Mouse (Mus musculus) liver, embryonic 16.5 days (tissue): ENCODE measurements around the gene Dmac1. TPM values are rescaled to one million over a fixed set of nuclear protein-coding genes. Genes with fewer than 3 reads are reported as not detected.
A peak's percentile ranks its signal among the peaks of the same experiment; 100 is the strongest.

Experiments used
- ATAC-seq: fragments of 200-750 bp; cut with Nextera tagmentation; 2 replicates; pipeline ENCODE4 v1.8.0; 2017; ENCODE audit warnings: low read depth, mild to moderate bottlenecking, moderate number of reproducible peaks, moderate library complexity
- H3K27ac ChIP-seq: fragments of 300-500 bp; sonication (generic); 2 replicates; pipeline ENCODE4 v1.5.1; 2014; ENCODE audit warnings: mild to moderate bottlenecking, low read length
- H3K27me3 ChIP-seq: fragments of 300-500 bp; sonication (generic); 2 replicates; pipeline ENCODE4 v1.6.1; 2014; ENCODE audit warnings: low read depth, low read length, mixed read lengths; ENCODE audit not compliant: control insufficient read depth, insufficient read depth
- H3K36me3 ChIP-seq: fragments of 300-500 bp; sonication (generic); 2 replicates; pipeline ENCODE4 v1.6.1; 2014; ENCODE audit warnings: mild to moderate bottlenecking; ENCODE audit not compliant: control insufficient read depth, insufficient read depth
- H3K4me1 ChIP-seq: fragments of 300-500 bp; sonication (generic); 2 replicates; pipeline ENCODE4 v1.6.1; 2014; ENCODE audit warnings: low read depth, low read length, mixed read lengths; ENCODE audit not compliant: control insufficient read depth
- H3K4me2 ChIP-seq: fragments of 300-500 bp; sonication (generic); 2 replicates; pipeline ENCODE4 v1.6.1; 2014; ENCODE audit warnings: low read depth, low read length, mixed read lengths
- H3K4me3 ChIP-seq: fragments of 300-500 bp; sonication (generic); 2 replicates; pipeline ENCODE4 v1.5.1; 2014; ENCODE audit warnings: low read depth, mild to moderate bottlenecking, low read length
- H3K9ac ChIP-seq: fragments of 300-500 bp; sonication (generic); 2 replicates; pipeline ENCODE4 v1.6.1; 2014; ENCODE audit warnings: low read depth, low read length
- H3K9me3 ChIP-seq: fragments of 300-500 bp; sonication (generic); replicated peaks from 2 replicates; pipeline ENCODE4 v1.6.1; 2016; ENCODE audit warnings: low read length; ENCODE audit not compliant: control insufficient read depth
- WGBS: fragments of 180-500 bp; shearing (Covaris S2); extraction: QIAGEN DNeasy Blood & Tissue Kit; methylation state at CpG from one replicate; pipeline ENCODE4 v1.1.7; 2014; ENCODE audit not compliant: insufficient replicate concordance; 5-methylcytosine and 5-hydroxymethylcytosine counted together
- polyA plus RNA-seq: library from polyadenylated mRNA; unstranded; fragments of >200 nt; fragmentation: Nextera tagmentation; extraction: Ambion mirVana; gene quantifications from 2 replicates; pipeline ENCODE4 v1.2.1, GENCODE M21; 2015

Dmac1 gene
- 44.7 and 47.5 TPM in 2 replicates for polyA plus RNA-seq

DNA sequence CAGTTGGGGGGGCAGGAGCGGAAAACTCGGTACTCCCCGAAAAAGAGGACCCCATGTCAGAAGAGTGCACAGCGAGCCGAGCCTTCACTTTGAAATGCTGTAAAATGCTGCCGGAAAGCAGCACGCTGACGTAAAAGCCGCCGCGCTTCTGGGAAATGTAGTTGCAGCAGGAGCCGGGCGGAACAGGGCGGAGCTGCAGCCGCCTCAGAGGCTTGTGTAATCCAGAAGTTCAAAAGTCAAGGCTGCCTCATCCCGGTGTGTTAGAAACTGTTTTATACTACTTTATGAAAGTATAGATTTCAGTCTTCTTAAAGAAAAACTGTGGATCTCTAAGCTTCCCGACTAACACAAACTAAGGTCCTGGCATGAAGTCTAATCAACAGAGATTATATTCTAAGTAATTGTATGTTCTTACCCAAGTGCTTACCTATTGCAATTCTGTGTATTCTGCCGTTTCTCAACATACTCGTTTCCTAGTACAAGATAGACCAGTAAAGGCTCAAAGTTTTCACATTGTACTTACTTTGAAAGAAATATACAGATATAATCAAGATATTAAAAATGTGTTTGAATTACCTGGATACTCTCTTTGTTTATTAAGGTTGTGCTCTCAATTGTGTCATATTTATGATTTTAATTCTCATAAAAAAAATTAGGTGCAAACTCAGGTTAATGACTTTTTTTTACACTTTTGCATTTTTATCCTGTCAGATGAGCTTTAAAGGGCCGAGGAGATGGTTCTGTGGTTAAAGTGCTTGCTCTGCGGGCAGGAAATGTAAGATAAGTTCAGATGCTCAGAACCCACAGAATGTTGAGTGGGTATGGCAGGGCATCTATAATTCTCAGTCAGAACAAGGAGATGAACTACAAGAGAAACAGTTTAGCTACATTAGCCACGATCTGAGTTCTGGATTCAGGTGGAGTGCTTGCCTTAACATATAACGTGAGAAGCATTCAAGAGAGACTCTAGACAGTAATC, at the start of gene Dmac1:
Gene Dmac1 (minus strand): TSS at position 109 of the 979 bp plus-strand sequence.
- Histone ChIP-seq H3K4me1 (peaks cover 3% of the 10 kb centered on the region), H3K36me3 (no peaks in the 10 kb centered on the region), H3K27me3 (no peaks in the 10 kb centered on the region), H3K4me3 (peak within 1 kb of the TSS; percentile 83), H3K27ac (no peak within 1 kb of the TSS), H3K9ac (peak within 1 kb of the TSS; percentile 85), H3K4me2 (peak within 1 kb of the TSS; percentile 72), H3K9me3 (no peaks in the 10 kb centered on the region)
- WGBS: 5% methylated on average over 23 of the region's 23 CpGs
- ATAC-seq: peak; percentile 94

DNA sequence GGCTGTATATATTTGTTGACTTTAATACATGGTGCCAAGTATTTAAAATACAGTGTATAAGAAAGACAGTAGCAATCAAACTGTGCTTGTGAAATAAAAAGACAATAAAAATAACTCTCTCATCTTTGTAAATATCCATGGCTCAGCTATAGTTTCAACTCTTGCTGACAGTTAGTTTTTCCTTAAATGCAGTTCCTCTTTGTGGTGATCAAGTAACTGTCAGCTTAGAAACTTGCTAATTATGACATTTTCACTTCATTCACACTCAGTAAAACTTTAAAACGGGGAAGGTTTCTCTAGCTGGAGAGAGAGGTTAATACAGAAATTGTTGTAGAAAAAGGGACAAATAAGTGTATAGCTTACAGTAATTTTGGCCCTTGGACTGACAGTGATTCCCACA, 37.3 kb upstream of the Dmac1 start:
- no peaks in the 10 kb centered on the region for H3K9me3 ChIP-seq
- no peaks in the 10 kb centered on the region for H3K27me3 ChIP-seq
- H3K4me2 ChIP-seq: no peak overlapping the region
- no peaks in the 10 kb centered on the region for H3K4me1 ChIP-seq
- no peak overlapping the region for H3K4me3 ChIP-seq
- WGBS: 22% methylated on average over 1 of the region's 1 CpGs
- H3K27ac ChIP-seq: no peak overlapping the region
- no peak for ATAC-seq
- H3K36me3 ChIP-seq: no peaks in the 10 kb centered on the region
- no peak overlapping the region for H3K9ac ChIP-seq

DNA sequence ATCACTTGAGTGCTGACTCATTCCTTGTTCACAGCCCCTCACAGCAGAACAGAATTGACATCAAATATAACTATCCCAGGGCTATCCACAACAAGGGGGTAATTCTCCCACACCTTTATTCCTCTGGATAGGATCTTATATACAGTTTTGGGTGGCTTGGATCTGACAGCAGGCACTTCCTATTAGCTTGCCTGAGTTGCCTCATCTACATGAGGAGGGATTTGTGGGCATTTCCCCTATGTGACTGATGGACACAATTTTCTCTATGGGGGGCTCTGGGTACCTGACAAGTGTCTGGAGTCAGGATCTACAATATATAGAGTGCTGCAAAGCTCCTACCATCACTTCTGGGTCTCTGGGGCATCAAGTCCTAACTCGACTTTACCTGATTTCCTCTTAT, 36.9 kb upstream of the Dmac1 start:
- Histone ChIP-seq H3K36me3 (no peaks in the 10 kb centered on the region), H3K27ac (no peak overlapping the region), H3K27me3 (no peaks in the 10 kb centered on the region), H3K4me3 (no peak overlapping the region), H3K9ac (no peak overlapping the region), H3K4me2 (no peak overlapping the region), H3K4me1 (no peaks in the 10 kb centered on the region), H3K9me3 (no peaks in the 10 kb centered on the region)
- 24% methylated on average over 1 of the region's 1 CpGs for WGBS
- ATAC-seq: no peak

DNA sequence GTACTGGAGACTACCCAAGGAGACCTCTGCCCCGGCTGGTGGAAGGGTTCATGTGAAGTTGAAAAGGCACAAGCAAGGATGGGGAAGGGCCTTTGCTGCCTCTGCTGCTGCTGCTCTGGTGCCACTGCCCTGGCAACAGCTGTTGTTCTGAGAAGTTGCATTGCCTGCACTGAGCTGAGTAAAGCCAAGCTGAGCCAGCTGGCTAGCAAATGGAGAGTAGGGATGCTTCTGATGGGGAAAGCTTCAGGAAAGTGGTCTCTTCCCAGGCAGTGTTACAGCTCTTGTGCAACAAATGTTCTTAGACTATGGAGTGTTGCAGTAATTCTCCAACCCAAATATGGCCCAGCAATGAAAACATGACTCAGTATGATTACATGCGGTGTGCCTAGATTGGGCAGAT, 33.8 kb upstream of the Dmac1 start:
- H3K27ac ChIP-seq: no peak overlapping the region
- no peak for ATAC-seq
- WGBS: 66% methylated on average over 2 of the region's 2 CpGs

DNA sequence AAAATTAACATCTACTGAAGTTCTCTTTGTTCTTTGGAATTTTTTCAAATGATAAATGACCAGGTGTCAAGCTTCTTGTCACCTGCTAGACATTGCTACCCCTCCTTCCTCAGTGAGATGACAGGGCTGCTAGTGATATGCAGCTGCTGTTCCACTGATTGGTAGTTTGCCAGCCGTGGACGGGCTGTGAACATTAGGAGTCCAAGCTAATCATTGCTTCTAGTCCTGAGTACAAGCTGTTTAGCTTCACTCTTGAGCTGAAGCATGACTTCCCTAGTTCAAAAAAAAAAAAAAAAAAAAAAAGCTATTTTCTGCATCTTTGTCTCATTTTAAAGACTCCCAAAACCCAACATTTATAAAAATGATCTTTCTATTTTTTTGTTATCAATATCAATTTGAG, 33.2 kb upstream of the Dmac1 start:
- Histone ChIP-seq H3K36me3 (no peaks in the 10 kb centered on the region), H3K4me1 (no peaks in the 10 kb centered on the region), H3K9ac (no peak overlapping the region), H3K27me3 (no peaks in the 10 kb centered on the region), H3K27ac (no peak overlapping the region), H3K4me2 (no peak overlapping the region), H3K4me3 (no peak overlapping the region), H3K9me3 (no peaks in the 10 kb centered on the region)
- no peak for ATAC-seq
- 61% methylated on average over 2 of the region's 2 CpGs for WGBS

More for the DNA sequence above, 33.8 kb upstream of the Dmac1 start:
- H3K4me1 ChIP-seq: no peaks in the 10 kb centered on the region
- no peaks in the 10 kb centered on the region for H3K36me3 ChIP-seq
- H3K9ac ChIP-seq: no peak overlapping the region
- no peaks in the 10 kb centered on the region for H3K27me3 ChIP-seq
- no peak overlapping the region for H3K4me3 ChIP-seq
- H3K4me2 ChIP-seq: no peak overlapping the region
- no peaks in the 10 kb centered on the region for H3K9me3 ChIP-seq

DNA sequence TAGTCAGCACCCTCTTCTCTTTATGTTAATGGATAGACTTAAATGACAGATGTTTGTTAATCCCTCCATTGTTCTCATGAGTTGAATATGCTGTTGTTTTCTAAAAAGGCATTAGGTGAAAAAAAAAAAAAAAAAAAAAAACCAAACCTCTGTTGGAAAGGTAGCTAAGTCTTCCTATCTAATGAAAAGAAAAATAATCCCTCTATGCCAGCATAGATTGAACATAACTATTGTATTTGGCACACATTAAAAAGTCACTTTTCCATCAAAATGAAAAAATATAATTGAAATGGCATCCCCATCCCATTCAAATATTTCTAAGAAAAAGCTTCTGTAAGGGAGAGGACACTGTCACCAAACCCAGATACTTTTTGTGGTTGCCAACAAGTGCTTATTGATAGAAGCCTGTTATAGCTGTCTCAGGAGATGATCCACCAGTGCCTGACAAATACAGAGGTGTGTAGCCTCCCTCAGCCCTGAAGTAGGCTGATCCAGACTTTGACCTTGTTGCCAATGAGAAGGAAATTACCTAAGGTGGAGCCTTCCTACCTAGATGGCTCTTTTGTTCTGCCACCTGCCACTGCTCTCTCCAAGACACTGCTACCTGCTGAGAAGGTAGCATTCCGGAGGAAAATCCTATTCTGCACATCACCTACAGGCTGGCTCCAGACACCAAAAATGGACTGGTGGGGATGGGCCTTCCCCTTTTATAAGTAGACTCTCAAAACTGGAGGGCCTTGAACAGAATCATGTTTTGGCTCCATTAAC, 22.3 kb upstream of the Dmac1 start:
- Histone ChIP-seq H3K9me3 (no peaks in the 10 kb centered on the region), H3K4me3 (no peak overlapping the region), H3K36me3 (no peaks in the 10 kb centered on the region), H3K9ac (no peak overlapping the region), H3K27me3 (no peaks in the 10 kb centered on the region), H3K27ac (no peak overlapping the region), H3K4me2 (no peak overlapping the region), H3K4me1 (no peaks in the 10 kb centered on the region)
- no peak for ATAC-seq
- WGBS: 63% methylated on average over 1 of the region's 1 CpGs

DNA sequence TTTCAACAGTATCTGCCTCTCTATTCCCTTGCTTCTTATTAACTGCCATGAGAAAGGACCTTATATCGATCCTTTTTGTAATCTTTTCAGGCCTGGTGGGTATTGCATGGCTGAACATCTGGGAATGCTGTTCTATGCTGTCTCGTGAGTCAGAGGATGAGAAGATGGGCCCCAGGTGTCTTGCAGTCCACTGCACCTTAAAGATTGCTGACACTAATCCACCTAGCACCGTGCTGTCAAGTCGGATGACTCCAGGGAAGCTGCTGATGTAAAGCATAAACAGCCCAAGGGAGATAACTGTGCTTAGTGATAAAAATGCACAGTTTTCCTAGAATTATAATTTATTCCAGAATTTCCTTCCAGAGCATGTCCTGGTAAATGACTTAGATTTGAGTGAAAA, 14.2 kb upstream of the Dmac1 start:
- no peaks in the 10 kb centered on the region for H3K4me1 ChIP-seq
- H3K4me3 ChIP-seq: no peak overlapping the region
- no peaks in the 10 kb centered on the region for H3K36me3 ChIP-seq
- no peak overlapping the region for H3K27ac ChIP-seq
- no peaks in the 10 kb centered on the region for H3K9me3 ChIP-seq
- H3K4me2 ChIP-seq: no peak overlapping the region
- no peak overlapping the region for H3K9ac ChIP-seq
- no peak for ATAC-seq
- no peaks in the 10 kb centered on the region for H3K27me3 ChIP-seq
- 63% methylated on average over 4 of the region's 4 CpGs for WGBS

DNA sequence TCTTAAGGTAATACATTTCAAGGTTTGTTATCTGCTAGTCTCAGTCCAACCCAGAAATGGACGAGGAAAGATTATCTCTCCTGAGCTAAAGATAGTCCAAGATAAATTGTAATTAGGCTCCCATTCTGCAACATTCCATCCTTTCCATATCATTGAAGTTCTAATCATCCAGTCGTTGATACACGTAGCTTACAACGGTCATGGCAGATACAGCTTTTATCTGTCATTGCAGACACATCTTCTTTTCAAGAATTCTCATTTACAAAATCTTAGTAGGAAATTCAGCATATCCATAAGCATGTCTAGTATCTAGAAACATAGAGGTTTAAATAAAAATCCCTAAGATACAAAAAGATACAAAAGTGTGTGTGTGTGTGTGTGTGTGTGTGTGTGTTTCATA, 13.0 kb upstream of the Dmac1 start:
- Histone ChIP-seq H3K4me1 (no peaks in the 10 kb centered on the region), H3K27me3 (no peaks in the 10 kb centered on the region), H3K9ac (no peak overlapping the region), H3K36me3 (no peaks in the 10 kb centered on the region), H3K27ac (no peak overlapping the region), H3K4me2 (no peak overlapping the region), H3K9me3 (no peaks in the 10 kb centered on the region), H3K4me3 (no peak overlapping the region)
- no peak for ATAC-seq
- WGBS: 47% methylated on average over 4 of the region's 4 CpGs
